Mouse (Mus musculus): ENCODE data around the gene Erc2. TPM values are rescaled to one million over a fixed set of nuclear protein-coding genes. Genes with fewer than 3 reads are reported as not detected.

Erc2 gene
- polyA plus RNA-seq, 1 experiment, result 2.3 TPM

DNA sequence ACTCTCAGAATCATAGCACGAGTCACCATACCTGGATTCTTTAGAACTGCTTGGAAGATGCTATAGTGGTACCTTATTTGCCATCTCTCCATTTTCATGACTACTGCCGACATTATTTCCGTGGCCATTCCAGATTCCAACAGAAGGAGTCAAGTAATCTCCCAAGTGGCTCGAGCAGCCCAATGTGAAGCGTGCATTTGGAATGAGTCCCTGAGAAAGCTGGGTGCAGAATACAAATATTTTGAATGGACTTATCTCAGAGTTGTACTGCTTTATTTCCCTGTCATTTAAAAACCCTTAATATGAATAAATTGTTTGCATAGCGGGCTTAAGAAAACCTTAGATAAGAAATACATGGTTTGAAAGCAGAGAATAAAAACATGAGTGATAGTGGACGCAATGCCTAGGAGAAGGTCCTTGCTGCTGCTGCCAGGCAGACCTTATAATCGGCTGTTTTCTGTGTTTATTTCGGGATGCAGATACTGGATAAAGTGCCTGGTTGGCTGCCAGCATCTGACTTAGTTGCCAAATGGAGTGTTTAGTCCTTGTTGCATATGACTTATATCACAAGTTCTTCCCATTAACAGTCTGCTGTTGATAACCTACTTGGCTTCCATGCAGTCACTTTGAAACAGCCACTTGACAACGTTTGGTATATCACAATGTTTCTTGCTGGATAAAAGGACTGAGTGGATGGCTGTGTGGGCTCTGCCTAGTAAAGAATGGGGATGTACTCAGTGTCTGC lies 388.5 kb downstream of the Erc2 start:
- whole genome bisulfite sequencing, result 66% methylated on average over 10 of the region's 10 CpGs
- no peak for DNase-seq (ENCODE audit: low read depth, low spot score)

DNA sequence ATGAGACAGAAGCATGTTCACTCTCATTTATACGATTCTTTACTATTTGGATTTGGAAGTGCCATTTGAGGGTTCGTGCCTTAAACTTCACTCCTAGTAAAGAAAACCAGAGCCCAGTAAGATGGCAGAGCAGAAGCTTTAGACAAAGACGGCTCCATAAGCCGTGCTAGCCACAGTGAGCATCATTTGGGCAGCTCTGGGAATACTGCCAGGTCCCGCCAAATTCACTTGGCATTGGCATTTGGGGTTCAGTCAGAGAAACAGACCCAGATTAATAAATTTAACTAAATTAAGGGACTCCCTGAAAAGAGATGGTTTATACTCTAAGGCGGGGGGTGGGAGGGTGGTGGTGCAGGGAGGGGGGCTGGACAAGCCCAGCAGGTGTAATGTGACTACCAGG lies 401.0 kb downstream of the Erc2 start:
- DNase-seq (ENCODE audit: low read depth, low spot score), result no peak
- 74% methylated on average over 6 of the region's 6 CpGs for WGBS

DNA sequence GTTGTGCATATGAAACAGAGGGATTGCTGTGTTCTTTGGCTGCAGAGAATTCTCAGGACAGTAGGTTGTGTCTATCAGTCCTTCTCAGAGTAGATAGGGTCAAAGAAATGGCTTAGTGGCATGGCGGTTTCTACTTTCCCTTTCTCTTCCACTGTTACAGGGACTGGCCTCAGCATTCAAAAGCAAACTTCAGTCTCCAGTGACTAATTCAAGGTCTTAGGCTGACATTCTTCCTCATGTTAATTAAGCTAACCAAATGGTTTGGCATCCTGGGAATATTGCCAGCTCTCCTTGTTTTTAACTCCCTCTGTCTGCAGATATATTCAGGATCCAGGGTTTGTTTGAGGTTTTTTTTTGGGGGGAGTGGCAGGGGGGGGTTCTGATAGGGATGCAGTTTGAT lies 408.6 kb downstream of the Erc2 start:
- 83% methylated on average over 1 of the region's 1 CpGs for WGBS
- DNase-seq (ENCODE audit: low read depth, low spot score), result no peak

DNA sequence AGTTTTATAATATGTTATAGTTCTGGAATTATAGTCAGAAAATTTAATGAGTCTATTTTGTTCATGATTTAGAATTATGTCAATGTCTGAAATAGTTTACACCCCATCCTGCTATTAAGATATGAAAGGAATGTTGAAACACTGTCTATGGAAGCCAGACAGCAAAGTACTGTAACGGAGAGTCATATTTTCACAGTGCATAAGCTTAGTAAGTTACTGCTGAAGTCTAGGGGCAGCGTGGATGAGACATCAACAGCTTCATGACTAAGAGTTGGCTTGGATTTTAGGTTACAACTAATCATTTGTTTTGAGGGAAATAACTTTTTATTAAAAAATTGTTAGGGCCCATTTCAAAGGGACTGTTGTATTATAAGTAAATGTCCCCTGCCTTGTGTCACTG lies 412.8 kb downstream of the Erc2 start:
- DNase-seq (ENCODE audit: low read depth, low spot score), result no peak
- WGBS, result 67% methylated on average over 2 of the region's 2 CpGs

DNA sequence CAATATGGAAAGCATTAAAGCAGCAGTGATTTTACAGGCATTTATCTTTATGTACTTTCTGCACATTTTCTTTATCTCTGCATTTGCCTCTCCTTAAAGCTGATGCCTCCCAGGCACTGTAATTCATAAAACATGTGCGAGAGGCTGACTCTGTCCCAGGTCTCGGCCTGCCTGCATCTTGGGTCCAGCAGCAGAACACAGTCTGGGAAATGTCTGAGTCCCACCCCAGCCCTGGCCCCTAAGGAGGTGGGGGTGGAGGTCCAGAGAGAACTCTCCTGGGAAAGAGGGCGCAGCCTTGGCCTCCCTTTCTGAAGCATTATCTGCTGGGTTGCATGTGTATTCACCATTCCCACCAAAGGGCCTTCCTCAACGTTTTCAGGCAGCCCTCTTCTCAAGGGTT lies 420.9 kb downstream of the Erc2 start:
- WGBS, result 74% methylated on average over 4 of the region's 4 CpGs
- DNase-seq (ENCODE audit: low read depth, low spot score), result no peak

DNA sequence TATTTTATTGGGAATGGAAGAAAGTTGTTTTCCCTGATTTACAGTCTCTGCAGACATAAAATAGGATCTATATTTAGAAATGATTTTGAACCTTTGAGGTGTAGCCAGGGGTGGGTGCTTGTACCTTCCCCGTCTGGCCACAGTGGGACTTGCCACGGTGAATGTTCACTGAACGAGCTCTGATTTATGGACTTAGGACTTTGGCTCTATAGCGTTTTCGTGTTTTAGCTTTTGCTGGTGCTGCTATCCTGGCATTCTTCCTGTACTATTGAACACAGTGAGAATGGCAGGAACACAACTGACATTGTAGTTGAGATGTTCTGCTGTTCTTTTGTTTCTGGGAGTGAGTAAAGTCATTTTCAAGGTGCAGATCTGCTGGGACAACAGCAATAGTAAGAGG lies 429.4 kb downstream of the Erc2 start:
- WGBS, result 26% methylated on average over 5 of the region's 5 CpGs
- DNase-seq (ENCODE audit: low read depth, low spot score), result no peak

DNA sequence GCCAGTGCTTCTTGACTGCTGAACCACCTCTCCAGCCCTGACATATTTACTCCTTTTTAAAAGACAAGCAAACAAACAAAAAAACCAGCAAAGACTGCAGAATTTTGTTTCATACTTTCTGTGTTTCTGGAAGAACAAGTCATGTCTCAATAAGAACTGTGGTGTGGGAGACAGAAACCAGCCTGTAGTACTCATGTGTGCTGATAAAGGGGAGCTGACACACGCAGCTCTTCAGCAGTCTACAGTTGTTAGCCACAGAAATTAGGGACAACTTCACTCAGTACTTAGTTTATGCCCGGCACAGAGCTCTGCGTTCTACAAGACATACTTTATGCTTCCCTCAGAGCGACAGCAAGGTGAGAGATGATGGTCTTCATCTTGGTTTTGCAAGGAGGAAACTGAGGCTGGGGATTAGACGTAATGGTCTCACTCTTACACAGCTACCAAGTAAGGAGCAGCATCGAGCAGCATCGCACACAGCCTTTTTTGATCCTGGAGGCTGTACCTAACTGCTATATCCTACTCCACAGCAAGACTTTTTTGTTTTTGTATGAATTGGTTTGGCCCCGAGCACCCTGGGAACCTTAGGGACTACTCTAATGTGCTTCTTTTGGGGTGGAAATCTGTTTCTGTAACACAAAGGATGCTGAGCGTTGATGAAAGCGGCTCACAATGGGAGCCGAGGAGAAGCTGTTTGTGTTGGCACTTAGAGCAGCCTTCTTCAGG lies 435.1 kb downstream of the Erc2 start:
- WGBS, result 78% methylated on average over 11 of the region's 11 CpGs
- no peak for DNase-seq (ENCODE audit: low read depth, low spot score)

DNA sequence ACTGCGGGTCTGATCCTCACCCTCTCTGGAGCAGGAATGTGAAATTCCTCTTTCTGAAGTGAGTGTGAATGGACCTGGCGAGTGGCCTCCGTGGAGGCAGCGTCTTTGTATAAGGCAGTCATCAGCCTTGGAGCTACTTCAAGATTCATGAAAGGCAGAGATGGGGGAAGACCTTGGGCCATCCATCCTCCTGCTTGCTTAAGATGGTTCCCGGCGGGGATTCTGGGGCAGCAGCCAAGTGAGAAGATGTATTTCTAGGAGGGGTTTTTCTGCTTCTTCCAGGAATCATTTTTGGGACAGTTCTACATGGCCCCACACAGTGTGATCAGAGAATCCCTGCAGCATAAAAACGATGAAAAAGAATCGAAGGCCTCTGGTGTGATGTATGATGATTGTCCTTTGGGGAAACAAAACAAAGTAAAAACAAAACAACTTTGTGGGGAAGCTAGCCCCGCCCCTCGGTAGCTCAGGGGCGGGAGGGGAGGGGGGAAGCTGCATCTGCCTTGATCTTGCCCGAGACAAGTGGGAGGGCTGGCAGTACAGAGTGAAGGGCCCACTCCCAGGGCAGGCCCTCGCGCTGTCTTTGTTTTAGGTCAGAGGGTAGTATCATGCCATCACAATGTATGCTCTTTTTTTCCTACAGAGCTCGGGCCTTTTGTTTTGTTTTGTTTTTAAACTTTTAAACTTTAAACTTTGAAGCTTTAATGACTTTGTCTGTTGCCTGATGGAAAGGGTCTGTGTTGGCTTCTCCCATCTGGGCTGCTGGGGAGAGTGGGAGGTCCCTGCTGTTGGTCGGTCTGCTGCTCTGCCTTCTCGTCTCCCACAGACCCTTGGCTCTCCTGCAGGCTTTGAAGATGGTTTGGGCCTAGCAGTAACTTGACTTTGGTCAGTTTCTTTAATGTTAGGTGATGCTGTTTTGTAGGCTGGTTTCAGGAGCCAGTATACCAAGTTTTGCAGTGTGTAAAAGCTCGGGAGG lies 435.9 kb downstream of the Erc2 start:
- no peak for DNase-seq (ENCODE audit: low read depth, low spot score)
- 38% methylated on average over 18 of the region's 18 CpGs for WGBS

DNA sequence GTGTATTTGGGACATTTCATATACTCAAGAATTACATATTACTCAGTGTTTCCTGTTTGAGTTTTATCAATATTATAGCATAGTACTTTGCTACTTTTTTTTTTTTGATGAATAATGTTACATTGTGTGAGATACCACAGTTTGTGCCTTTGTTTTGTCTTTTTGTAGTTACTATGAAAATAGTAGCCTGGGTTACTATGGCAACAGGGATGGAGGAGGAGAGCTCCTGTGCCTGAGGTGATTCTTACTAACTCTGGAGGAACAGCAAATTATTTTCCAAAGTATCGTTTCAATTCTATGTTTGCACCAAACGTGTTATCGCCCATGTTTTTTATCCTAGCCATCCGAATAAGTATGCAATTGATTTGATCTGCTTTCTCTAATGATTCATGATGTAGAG lies 438.7 kb downstream of the Erc2 start:
- WGBS, result 89% methylated on average over 4 of the region's 4 CpGs
- no peak for DNase-seq (ENCODE audit: low read depth, low spot score)

DNA sequence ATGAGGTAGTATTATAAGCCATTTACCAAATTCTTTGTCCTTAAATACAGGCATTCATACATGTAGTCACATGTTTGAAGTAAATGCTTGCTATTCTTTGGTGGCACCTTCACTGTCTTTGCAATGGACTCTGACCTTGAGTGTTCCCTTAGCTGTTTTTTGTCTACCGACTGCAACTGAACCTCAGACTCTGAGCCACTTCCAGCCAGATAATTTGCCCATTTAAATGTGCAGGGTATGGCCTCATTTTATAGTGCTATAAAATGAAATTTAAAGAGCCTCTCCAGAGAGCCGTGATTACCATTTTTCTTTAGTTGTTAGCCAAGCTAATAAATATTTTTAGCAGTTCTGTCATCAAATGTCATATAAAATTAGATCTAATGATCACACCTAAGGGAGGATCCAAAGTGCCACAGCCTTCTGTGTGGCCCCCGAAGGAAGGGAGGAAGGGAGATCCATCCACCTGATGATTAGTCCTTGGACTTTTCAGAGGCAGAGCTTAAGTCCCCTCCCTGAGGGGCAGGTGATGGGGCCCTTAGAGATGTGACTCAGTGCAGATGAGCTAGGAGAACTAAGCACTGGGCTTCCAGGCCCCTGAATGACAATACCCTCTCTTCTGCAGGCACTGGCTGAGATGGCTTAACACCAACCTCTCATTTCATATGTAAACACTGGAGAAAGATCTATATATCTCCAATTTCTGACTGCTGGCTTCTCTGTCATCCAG lies 439.6 kb downstream of the Erc2 start:
- DNase-seq (ENCODE audit: low read depth, low spot score), result no peak
- WGBS, result 29% methylated on average over 3 of the region's 3 CpGs

DNA sequence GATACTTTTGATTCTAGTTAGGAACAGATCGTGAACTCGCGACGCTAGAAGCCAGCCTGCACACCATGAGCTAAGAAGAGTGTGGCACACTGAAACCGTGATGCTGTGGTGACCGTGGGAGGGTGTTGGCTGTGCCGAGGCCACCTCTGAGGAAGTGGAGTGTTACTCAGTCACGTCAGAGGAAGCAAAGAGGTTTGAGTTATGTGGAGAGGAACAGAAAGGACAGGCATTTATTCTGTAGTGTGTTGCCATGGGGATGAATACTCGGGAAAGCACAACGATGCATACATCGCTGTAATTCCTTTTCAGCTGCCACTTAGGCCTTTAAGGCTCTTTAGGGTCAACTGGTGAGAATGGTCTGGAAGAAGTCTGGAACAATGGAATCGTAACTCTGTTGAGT lies 445.8 kb downstream of the Erc2 start:
- no peak for DNase-seq (ENCODE audit: low read depth, low spot score)
- 79% methylated on average over 12 of the region's 12 CpGs for WGBS

DNA sequence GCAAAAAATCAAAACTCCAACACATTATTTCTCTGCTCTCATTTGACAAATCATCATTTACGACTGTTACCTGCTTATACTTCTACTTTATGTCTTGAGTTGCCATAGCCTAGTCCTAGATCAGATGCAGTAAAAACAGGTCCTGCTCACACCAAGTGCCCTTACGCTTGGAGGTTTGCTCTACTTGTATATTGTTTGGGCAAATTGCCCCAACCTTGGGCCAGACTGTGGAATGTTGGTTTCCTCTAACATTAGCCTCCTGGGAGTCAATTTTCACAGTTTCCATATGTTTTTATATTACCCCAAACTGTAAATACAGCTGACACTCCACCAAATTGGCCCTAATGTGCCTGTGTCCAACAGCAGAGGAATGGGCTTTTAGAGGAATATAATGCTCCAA lies 447.6 kb downstream of the Erc2 start:
- WGBS, result 81% methylated on average over 2 of the region's 2 CpGs

DNA sequence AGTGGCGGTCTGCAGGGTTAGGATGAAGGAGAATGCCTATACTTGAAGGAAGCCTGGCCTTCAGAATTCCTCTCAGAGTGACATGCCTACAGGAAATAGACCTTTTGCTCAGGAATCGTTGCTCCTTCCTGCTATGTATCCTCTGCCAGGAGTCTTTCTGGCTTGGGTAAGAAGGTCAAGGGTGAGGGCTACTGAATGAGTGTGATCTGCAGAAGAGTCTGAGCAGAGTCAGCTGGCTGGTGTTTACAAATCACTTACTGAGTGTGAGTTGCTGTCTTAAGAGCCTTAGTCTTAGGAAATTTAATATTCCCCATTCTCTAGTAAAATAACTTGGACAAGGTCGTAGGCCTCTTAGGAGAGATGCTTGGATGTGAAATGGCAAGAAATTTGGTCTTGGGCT lies 450.3 kb downstream of the Erc2 start:
- 65% methylated on average over 3 of the region's 3 CpGs for WGBS
- no peak for DNase-seq (ENCODE audit: low read depth, low spot score)

More for the DNA sequence above, 447.6 kb downstream of the Erc2 start:
- no peak for DNase-seq (ENCODE audit: low read depth, low spot score)

DNA sequence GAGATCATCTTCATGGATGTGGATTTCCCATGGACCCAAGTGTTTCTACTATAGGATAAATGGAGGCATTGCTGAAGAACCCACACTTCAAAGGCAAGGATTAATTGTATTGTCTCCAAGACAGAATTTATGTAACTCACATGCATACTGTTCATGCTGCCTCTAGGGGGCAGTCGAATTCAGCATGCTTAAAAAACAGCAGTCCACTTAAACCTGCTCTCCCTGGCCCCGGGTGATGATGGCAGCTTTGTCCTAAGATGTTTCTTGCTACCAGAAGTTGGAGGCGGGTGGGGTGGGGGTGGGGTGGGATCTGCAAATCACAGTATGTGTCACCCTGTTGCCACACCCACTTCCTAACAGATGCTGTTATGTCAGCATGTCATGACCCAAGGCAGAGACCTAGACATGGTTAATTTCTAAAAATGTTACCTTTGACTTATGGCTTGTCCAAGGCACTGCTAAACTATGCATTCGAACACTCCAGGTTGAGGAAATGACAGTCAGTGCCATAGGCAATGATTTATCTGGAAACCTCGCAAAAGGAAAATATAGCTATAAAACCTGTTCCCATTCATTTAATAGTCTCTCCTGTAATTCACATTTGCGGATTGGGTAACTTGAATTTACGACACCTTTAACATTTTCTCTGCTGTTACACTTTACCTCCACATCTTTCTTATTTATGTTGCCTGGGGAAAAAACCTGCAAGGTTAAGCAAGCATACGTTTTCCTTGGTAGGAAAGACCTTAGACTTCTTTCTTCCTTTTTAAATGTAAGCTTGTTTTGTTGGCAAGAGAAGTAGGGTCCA lies 467.6 kb downstream of the Erc2 start:
- WGBS, result 27% methylated on average over 8 of the region's 8 CpGs
- no peak for DNase-seq (ENCODE audit: low read depth, low spot score)

DNA sequence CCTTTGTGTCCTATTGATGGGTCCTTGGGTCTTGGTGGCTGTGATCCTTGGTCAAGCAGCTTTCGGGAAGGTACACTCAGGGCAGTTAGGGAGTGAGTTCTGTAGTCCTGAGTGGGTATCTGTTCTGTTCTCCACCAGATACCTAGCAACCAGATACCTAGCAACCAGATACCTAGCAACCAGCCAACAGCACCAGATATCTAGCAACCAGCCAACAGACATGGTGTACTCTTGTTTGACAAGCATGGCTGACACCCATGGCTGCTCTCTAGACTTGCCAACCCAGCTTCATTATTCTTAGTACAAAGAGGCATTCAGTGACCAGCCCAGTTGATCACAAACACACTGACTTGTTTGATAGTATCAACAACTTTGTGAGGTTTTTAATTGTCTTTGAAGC lies 469.1 kb downstream of the Erc2 start:
- 91% methylated on average over 1 of the region's 1 CpGs for WGBS
- no peak for DNase-seq (ENCODE audit: low read depth, low spot score)

DNA sequence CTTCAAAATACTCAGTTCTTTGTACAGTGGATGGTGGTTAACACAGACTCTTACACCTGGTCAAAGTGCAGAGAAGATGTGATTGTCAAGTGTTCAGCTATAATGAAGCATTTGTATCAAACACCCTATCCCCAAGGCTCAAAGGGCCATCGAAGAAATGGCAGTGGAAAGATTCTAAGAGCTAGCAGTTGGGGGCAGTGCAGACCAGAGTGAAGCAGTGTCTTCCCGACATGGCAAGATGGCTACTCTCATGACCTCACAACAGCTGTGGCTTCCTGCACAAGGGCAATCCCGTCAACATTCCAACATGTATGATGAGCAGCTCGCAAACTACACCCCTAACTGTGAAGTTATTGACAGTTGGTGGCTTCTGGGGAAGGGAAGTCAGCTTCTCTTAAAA lies 471.0 kb downstream of the Erc2 start:
- 64% methylated on average over 4 of the region's 4 CpGs for WGBS
- DNase-seq (ENCODE audit: low read depth, low spot score), result no peak

DNA sequence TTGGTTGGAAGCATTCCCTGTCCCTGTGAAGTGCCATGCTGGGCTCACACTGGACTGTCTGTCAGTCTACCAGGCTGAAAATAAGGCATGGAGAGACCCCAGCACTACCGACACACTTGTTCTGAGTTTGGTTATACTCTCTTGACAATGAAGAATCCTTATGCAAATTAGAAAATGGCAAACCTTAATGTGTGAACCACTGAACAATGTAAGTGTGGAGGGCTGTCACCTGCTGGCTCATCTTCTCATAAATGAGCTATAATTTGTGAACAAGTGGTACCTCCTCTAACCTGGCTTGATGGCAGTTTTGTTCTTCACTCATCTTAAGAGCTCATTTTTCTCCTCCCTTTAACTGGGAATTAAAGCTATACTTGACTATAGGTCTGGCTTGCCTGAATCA lies 471.7 kb downstream of the Erc2 start:
- DNase-seq (ENCODE audit: low read depth, low spot score), result no peak
- WGBS, result 88% methylated on average over 1 of the region's 1 CpGs

DNA sequence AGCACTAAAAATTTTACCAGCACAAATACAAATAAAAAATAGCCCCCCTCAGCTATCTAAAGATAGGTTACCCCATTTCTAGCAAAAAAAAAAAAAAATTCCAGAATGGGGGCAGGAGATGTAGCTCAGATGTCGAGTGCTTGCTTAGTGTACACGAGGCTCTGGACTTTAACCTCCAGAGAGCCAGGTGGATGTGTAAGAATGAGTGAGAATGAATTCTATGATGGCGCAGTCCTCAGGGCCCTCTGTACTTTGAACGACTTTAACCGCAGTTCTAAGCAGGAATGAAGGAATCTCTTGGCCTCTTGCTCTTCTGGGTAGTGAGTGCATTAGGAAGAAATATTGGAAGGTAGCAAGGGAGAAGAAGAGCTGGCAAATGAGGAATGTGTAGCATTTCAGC lies 476.9 kb downstream of the Erc2 start:
- 33% methylated on average over 5 of the region's 5 CpGs for WGBS
- DNase-seq (ENCODE audit: low read depth, low spot score), result no peak

DNA sequence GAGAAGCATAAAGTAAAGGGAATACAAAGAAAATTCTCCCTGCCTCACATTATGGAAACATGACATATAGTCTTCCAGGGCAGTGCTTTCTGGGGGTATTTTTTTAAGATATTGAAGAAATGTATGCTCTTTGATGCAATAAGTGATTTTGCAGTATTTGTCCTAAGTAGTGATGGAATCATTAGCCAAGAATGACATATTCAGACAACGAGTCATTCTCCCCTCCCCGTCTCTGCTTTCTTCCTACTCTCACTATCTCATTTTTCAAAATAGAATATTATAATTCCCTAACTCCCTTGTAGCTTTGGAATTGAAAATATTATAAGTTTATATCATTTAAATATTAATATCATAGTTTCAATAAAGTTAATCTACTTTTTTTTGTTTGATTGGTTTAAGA lies 490.9 kb downstream of the Erc2 start:
- DNase-seq (ENCODE audit: low read depth, low spot score), result no peak
- 75% methylated on average over 2 of the region's 2 CpGs for WGBS
